Mouse (Mus musculus) brain, adult 2 months (tissue): ENCODE measurements around the gene Mrtfa.

Experiments used
- DNase-seq: peaks from one replicate; pipeline ENCODE4 v3.0.0; 2011; ENCODE audit warnings: low read depth, low spot score

The Mrtfa gene

GRCm38 (mm10) chr15:81156453-81156852 lies 34.1 kb downstream of the Mrtfa start:
- DNase-seq, result no peak

- no peak for DNase-seq
Measured at GRCm38 (mm10) chr15:81155845-81156244, 34.7 kb downstream of the Mrtfa start.

- peak; percentile 29 for DNase-seq
Measured at GRCm38 (mm10) chr15:81154846-81155624, 35.5 kb downstream of the Mrtfa start.

DNA sequence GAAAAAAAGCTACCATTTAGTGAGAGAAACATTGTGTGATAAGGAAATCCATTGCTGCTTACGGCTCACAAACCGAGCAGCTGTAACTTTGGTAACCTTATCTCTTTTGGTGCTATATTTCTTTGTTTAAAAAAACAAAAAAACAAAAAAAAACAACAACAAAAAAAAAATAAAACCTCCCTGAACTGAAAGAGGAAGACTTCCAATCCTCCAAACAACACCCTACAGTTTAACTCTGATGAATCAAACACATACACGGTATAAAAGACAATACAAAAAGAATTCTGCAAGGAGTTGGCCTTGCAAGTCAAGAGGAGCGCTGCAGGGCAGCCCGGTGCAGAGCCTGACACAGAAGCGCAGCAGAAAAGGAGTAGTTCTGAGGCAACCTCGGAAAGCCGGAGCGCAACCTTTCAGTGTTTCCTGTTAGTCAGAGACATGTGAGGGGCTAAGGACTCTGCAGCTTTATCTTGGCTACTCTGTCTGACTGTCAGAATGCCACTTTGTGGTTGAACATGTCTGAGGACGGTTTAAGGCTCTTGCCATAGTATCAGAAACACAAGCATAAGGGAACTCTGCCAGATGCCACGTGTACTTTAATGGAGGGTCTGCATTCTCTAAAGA lies 48.5 kb downstream of the Mrtfa start:
- DNase-seq, result no peak

GRCm38 (mm10) chr15:81140004-81140403 lies 50.6 kb downstream of the Mrtfa start:
- DNase-seq, result no peak

DNA sequence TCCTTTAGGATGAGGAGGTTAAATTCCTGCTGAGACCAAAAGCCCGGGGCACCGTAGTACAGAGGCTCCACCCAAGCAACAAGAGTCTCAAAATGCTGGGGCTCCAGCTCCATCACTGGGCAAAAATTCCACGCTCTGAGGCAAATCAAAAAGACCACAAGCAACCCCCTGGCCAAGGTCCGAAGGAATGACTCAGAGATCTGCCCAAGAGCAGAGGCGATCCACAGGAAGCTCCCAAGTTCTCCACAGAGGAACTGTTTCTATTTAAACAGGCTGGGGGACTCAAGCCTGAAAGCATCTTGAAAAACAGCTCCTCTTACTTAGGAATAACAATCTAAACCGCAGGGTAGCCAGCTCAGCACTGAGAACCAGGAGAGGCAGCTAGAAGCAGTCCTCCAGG lies 53.3 kb downstream of the Mrtfa start:
- peak; percentile 12 for DNase-seq

DNA sequence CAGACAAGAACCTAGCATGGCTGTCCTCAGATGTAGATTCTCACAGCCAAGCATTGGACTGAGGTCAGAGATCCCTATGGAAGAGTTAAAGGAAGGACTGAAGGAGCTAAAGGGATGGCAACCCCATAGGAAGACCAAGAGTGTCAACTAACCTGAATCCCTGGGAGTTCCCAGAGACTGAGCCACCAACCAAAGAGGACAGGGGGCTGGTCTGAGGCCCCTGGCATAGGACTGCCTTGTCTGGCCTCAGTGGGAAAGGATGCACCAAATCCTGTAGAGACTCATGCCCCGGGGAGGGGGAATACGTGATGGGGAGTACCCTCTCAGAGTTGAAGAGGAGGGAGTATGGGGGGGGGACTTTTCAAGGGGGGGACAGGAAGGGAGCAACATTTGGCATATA lies 56.8 kb downstream of the Mrtfa start:
- DNase-seq, result no peak

GRCm38 (mm10) chr15:81131152-81131551 lies 59.4 kb downstream of the Mrtfa start:
- no peak for DNase-seq

DNA sequence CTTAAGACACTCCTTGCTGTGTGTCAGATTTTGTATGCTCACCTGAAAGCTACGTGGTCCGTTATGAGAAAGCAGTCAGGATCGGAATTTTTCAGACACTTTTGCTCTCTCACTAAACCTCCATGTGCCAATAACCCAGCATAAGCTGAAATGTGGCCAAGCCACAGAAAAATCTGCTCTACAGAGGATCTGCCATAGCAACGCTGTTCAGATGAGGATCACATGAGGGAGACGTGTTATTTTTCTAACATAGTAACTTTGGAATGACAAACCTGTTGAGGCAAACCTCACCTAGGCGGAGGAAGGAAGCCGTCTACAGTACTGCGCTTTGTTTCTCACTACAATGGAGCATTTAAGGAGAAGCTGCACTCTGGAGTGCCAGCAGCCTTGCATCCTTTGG lies 60.6 kb downstream of the Mrtfa start:
- peak; percentile 56 for DNase-seq

GRCm38 (mm10) chr15:81128155-81128838 lies 62.3 kb downstream of the Mrtfa start:
- DNase-seq, result peak; percentile 41

GRCm38 (mm10) chr15:81124282-81124681 lies 66.3 kb downstream of the Mrtfa start:
- DNase-seq, result no peak

- DNase-seq, result no peak
Measured at GRCm38 (mm10) chr15:81123122-81123521, 67.4 kb downstream of the Mrtfa start.

- peak; percentile 45 for DNase-seq
Measured at GRCm38 (mm10) chr15:81122535-81122934, 68.0 kb downstream of the Mrtfa start.

DNA sequence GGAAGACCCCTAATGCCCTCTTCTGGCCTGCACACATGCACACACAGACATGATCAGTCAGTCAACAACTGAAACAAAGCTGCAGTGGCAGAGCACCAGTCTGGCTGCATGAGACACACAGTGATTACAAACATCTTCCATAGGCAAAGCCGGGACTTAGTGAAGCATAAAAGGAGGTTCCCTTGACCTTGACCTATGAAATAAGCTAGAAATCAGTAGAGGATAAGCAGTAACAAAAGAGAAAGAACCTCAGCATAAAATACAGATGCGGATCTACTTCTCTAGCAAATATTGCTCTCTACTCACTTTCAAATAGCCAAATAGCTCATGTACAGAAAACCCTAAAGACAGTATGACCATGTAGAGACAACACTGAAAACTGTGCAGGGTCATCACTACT lies 68.5 kb downstream of the Mrtfa start:
- DNase-seq, result no peak

DNA sequence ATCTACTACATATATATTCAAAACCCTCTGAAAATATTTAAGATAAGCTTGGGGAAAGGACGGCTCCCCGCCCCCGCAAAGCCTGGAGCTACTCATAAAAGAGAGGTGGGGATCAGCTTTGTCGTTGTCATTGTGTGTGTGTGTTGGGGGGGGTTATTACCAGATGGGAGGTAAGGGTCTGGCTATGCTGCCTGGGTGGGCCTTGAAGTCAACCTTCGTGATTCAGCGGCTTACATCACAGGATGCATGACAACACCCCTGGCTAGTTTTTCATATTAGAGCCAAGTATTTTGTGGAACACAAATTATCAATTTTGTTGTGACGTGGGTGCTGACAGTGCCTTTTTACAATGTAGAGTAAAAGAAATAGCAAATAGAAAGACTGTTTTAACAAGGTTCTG lies 69.6 kb downstream of the Mrtfa start:
- no peak for DNase-seq

DNA sequence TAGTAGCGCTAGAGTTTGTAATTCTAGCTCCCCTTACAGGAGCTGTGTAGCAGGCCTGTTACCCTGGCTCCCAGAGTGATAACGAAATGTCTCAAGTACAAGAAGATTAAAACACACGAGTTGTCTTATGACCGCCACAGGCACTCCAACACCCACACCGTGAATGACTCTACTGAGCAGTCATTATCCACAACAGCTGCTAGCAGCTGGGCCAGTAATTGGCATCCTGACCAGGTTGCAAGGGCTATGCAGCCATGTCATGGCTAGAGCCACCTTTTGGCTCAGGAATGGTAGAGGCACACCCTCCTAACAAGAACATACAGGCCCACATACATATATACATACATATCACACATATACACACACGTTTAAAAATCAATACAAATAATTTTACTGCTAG lies 70.4 kb downstream of the Mrtfa start:
- no peak for DNase-seq

GRCm38 (mm10) chr15:81118226-81118625 lies 72.3 kb downstream of the Mrtfa start:
- no peak for DNase-seq

DNA sequence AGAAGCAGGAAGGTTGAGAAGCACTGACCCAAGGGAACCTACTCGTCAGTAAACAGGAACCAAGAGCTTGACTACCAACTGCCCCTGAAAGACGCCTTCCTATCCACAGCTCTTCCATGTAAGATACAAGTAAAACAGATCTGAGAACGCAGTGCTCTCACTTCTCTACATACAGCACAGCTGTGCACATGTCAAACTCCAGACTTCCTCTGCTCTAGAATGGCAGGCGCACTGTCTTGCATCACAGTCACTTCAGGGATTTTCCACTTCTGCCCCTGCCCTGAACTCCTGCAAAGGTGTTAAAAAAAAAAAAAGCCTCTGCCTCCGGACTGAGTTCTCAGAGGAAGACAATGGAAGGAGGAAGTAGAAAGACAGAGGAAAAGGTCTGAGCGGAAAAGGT lies 78.0 kb downstream of the Mrtfa start:
- no peak for DNase-seq

- DNase-seq, result peak; percentile 58
Measured at GRCm38 (mm10) chr15:81110315-81110714, 80.2 kb downstream of the Mrtfa start.

GRCm38 (mm10) chr15:81105962-81106361 lies 84.6 kb downstream of the Mrtfa start:
- DNase-seq, result peak; percentile 94

GRCm38 (mm10) chr15:81104585-81105259 lies 85.8 kb downstream of the Mrtfa start:
- DNase-seq, result peak; percentile 76

- peak; percentile 54 for DNase-seq
Measured at GRCm38 (mm10) chr15:81103500-81103899, 87.1 kb downstream of the Mrtfa start.
